Mouse (Mus musculus) hindbrain, embryonic 10.5 days (tissue): ENCODE measurements around the gene Ppip5k2. TPM values are rescaled to one million over a fixed set of nuclear protein-coding genes. Genes with fewer than 3 reads are reported as not detected.
A peak's percentile ranks its signal among the peaks of the same experiment; 100 is the strongest.

Source experiments
- DNase-seq: peaks from one replicate; pipeline ENCODE4 v3.0.0-alpha.2; 2017; ENCODE audit warnings: low spot score
- H3K27ac ChIP-seq: fragments of 300-500 bp; sonication (generic); 2 replicates; pipeline ENCODE4 v1.5.1; 2016; ENCODE audit warnings: mild to moderate bottlenecking, moderate library complexity
- H3K27me3 ChIP-seq: fragments of 300-500 bp; sonication (generic); 2 replicates; pipeline ENCODE4 v1.6.1; 2016; ENCODE audit warnings: mild to moderate bottlenecking; ENCODE audit not compliant: poor library complexity, insufficient read depth, severe bottlenecking
- H3K36me3 ChIP-seq: fragments of 300-500 bp; sonication (generic); 2 replicates; pipeline ENCODE4 v1.6.1; 2016; ENCODE audit warnings: mild to moderate bottlenecking, moderate library complexity
- H3K4me1 ChIP-seq: fragments of 300-500 bp; sonication (generic); replicated peaks from 2 replicates; pipeline ENCODE4 v1.6.1; 2016; ENCODE audit warnings: mild to moderate bottlenecking
- H3K4me3 ChIP-seq: fragments of 300-500 bp; sonication (generic); 2 replicates; pipeline ENCODE4 v1.5.1; 2016; ENCODE audit warnings: mild to moderate bottlenecking, moderate library complexity
- H3K9me3 ChIP-seq: fragments of 300-500 bp; sonication (generic); 2 replicates; pipeline ENCODE4 v1.6.1; 2016; ENCODE audit warnings: mild to moderate bottlenecking, moderate library complexity
- WGBS: fragments of 180-500 bp; shearing (Covaris S2); methylation state at CpG from one replicate; pipeline ENCODE4 v1.1.7; 2016; 5-methylcytosine and 5-hydroxymethylcytosine counted together
- polyA plus RNA-seq: library from polyadenylated mRNA; unstranded; fragments of >200 nt; fragmentation: Nextera tagmentation; extraction: Ambion mirVana; gene quantifications from 2 replicates; pipeline ENCODE4 v1.2.1, GENCODE M21; 2016

The Ppip5k2 gene
- polyA plus RNA-seq, 1 experiment from 2014 or later: 35.8 TPM

GRCm38 (mm10) chr1:97745712-97746111 lies 24.5 kb downstream of the Ppip5k2 start:
- no peaks in the 10 kb centered on the region for H3K9me3 ChIP-seq
- no peak for DNase-seq
- peaks cover 87% of the 10 kb centered on the region for H3K36me3 ChIP-seq
- H3K27me3 ChIP-seq: no peaks in the 10 kb centered on the region
- no peaks in the 10 kb centered on the region for H3K4me1 ChIP-seq
- H3K4me3 ChIP-seq: no peak overlapping the region
- WGBS: 93% methylated on average over 4 of the region's 4 CpGs
- no peak overlapping the region for H3K27ac ChIP-seq

GRCm38 (mm10) chr1:97743063-97743462 lies 27.1 kb downstream of the Ppip5k2 start:
- H3K4me1 ChIP-seq: no peaks in the 10 kb centered on the region
- no peak overlapping the region for H3K27ac ChIP-seq
- 97% methylated on average over 1 of the region's 1 CpGs for WGBS
- no peak for DNase-seq
- peaks cover 84% of the 10 kb centered on the region for H3K36me3 ChIP-seq
- no peak overlapping the region for H3K4me3 ChIP-seq
- H3K27me3 ChIP-seq: no peaks in the 10 kb centered on the region
- H3K9me3 ChIP-seq: no peaks in the 10 kb centered on the region

- H3K9me3 ChIP-seq: no peaks in the 10 kb centered on the region
- no peaks in the 10 kb centered on the region for H3K27me3 ChIP-seq
- no peaks in the 10 kb centered on the region for H3K4me1 ChIP-seq
- H3K27ac ChIP-seq: no peak overlapping the region
- H3K4me3 ChIP-seq: no peak overlapping the region
- peaks cover 53% of the 10 kb centered on the region for H3K36me3 ChIP-seq
- DNase-seq: no peak
- 84% methylated on average over 1 of the region's 1 CpGs for WGBS
These were observed 40.9 kb downstream of the Ppip5k2 start for GRCm38 (mm10) chr1:97729339-97729738.

- Histone ChIP-seq H3K9me3 (no peaks in the 10 kb centered on the region), H3K27ac (no peak overlapping the region), H3K36me3 (peaks cover 45% of the 10 kb centered on the region), H3K4me1 (no peaks in the 10 kb centered on the region), H3K4me3 (no peak overlapping the region), H3K27me3 (no peaks in the 10 kb centered on the region)
- DNase-seq: no peak
- 73% methylated on average over 2 of the region's 2 CpGs for WGBS
These were observed 43.5 kb downstream of the Ppip5k2 start for GRCm38 (mm10) chr1:97726730-97727129.

GRCm38 (mm10) chr1:97718440-97718839 lies 51.8 kb downstream of the Ppip5k2 start:
- Histone ChIP-seq H3K4me3 (no peak overlapping the region), H3K9me3 (no peaks in the 10 kb centered on the region), H3K36me3 (peaks cover 65% of the 10 kb centered on the region), H3K4me1 (no peaks in the 10 kb centered on the region), H3K27ac (no peak overlapping the region), H3K27me3 (no peaks in the 10 kb centered on the region)
- WGBS: 90% methylated on average over 9 of the region's 9 CpGs
- DNase-seq: no peak

- no peak overlapping the region for H3K4me3 ChIP-seq
- no peak for DNase-seq
- no peaks in the 10 kb centered on the region for H3K27me3 ChIP-seq
- H3K27ac ChIP-seq: no peak overlapping the region
- no peaks in the 10 kb centered on the region for H3K4me1 ChIP-seq
- peaks cover 72% of the 10 kb centered on the region for H3K36me3 ChIP-seq
- no peaks in the 10 kb centered on the region for H3K9me3 ChIP-seq
- WGBS: 88% methylated on average over 11 of the region's 11 CpGs
These were observed 55.8 kb downstream of the Ppip5k2 start for GRCm38 (mm10) chr1:97714334-97714868.

- Histone ChIP-seq H3K36me3 (peaks cover 61% of the 10 kb centered on the region), H3K9me3 (no peaks in the 10 kb centered on the region), H3K4me3 (no peak overlapping the region), H3K27ac (no peak overlapping the region), H3K4me1 (no peaks in the 10 kb centered on the region), H3K27me3 (no peaks in the 10 kb centered on the region)
- 94% methylated on average over 3 of the region's 3 CpGs for WGBS
- no peak for DNase-seq
These were observed 59.7 kb downstream of the Ppip5k2 start for GRCm38 (mm10) chr1:97710520-97710919.

GRCm38 (mm10) chr1:97705389-97705788 lies 64.8 kb downstream of the Ppip5k2 start:
- Histone ChIP-seq H3K4me1 (no peaks in the 10 kb centered on the region), H3K27ac (no peak overlapping the region), H3K27me3 (no peaks in the 10 kb centered on the region), H3K36me3 (peaks cover 34% of the 10 kb centered on the region), H3K4me3 (no peak overlapping the region), H3K9me3 (no peaks in the 10 kb centered on the region)
- no peak for DNase-seq

GRCm38 (mm10) chr1:97704646-97705045 lies 65.6 kb downstream of the Ppip5k2 start:
- 84% methylated on average over 1 of the region's 1 CpGs for WGBS
- no peak overlapping the region for H3K27ac ChIP-seq
- H3K36me3 ChIP-seq: peaks cover 29% of the 10 kb centered on the region
- DNase-seq: no peak
- no peaks in the 10 kb centered on the region for H3K9me3 ChIP-seq
- no peak overlapping the region for H3K4me3 ChIP-seq
- no peaks in the 10 kb centered on the region for H3K4me1 ChIP-seq
- no peaks in the 10 kb centered on the region for H3K27me3 ChIP-seq

- H3K4me3 ChIP-seq: no peak overlapping the region
- DNase-seq: no peak
- 26% methylated on average over 11 of the region's 11 CpGs for WGBS
These were observed 71.1 kb downstream of the Ppip5k2 start for GRCm38 (mm10) chr1:97698956-97699570.

GRCm38 (mm10) chr1:97697273-97697672 lies 72.9 kb downstream of the Ppip5k2 start:
- Histone ChIP-seq H3K4me3 (no peak overlapping the region), H3K27me3 (no peaks in the 10 kb centered on the region), H3K9me3 (no peaks in the 10 kb centered on the region), H3K27ac (no peak overlapping the region), H3K4me1 (peaks cover 10% of the 10 kb centered on the region), H3K36me3 (no peaks in the 10 kb centered on the region)
- WGBS: 92% methylated on average over 1 of the region's 1 CpGs
- DNase-seq: no peak

More at GRCm38 (mm10) chr1:97698956-97699570, 71.1 kb downstream of the Ppip5k2 start:
- peaks cover 10% of the 10 kb centered on the region for H3K4me1 ChIP-seq
- no peaks in the 10 kb centered on the region for H3K9me3 ChIP-seq
- H3K27ac ChIP-seq: peak overlapping the region; percentile 31; the same call in 1 of the 2 replicates
- no peaks in the 10 kb centered on the region for H3K27me3 ChIP-seq
- H3K36me3 ChIP-seq: peaks cover under 1% of the 10 kb centered on the region; the same call in 1 of the 2 replicates

GRCm38 (mm10) chr1:97693825-97694224 lies 76.4 kb downstream of the Ppip5k2 start:
- no peaks in the 10 kb centered on the region for H3K27me3 ChIP-seq
- peaks cover 5% of the 10 kb centered on the region for H3K4me1 ChIP-seq
- no peaks in the 10 kb centered on the region for H3K36me3 ChIP-seq
- H3K4me3 ChIP-seq: no peak overlapping the region
- H3K27ac ChIP-seq: no peak overlapping the region
- no peaks in the 10 kb centered on the region for H3K9me3 ChIP-seq
- no peak for DNase-seq

- WGBS: 27% methylated on average over 3 of the region's 3 CpGs
- Histone ChIP-seq H3K4me1 (no peaks in the 10 kb centered on the region), H3K36me3 (no peaks in the 10 kb centered on the region), H3K4me3 (no peak overlapping the region), H3K27ac (no peak overlapping the region), H3K9me3 (no peaks in the 10 kb centered on the region), H3K27me3 (no peaks in the 10 kb centered on the region)
- DNase-seq: peak; percentile 45
These were observed 81.5 kb downstream of the Ppip5k2 start for GRCm38 (mm10) chr1:97688756-97689155.
